8 mouse cellular contexts compared by ENCODE assay signal in the genomic region with DNA sequence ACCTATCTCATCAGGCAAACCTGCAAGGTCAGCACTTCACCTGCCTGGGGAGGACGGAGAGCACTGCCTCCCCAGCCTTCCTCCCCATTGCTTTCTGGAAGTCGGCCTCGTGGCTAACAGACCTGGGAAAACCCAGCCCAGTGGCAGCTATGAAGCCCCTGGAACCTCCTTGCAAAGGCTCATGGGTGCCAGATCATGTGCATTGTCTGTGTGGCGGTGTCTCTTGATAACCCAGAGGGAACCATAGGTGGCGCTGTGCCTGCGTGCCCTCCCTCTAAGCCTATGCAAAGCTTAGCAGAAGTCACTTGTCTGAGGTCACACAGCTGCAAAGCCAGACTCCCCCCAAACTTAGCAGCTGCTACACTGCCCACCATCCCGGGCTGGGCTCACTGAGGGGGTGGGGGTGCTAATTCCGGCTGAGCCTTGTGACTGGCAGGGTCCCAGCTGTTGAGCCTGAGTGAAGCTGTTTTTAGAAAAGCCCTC. TPM values are rescaled to one million over a fixed set of nuclear protein-coding genes. Genes with fewer than 3 reads are reported as not detected.
A peak's percentile ranks its signal among the peaks of the same experiment; 100 is the strongest.
DNase-seq lines count a peak whose midpoint lies in the region; ATAC-seq and TF ChIP-seq lines count a peak whose summit lies in the region.

No protein-coding gene starts in this region.

- no peak overlapping the region for H3K27ac ChIP-seq in hindbrain, postnatal 0 days
- peak overlapping the region; percentile 90; the same call in 1 of the 2 replicates for H3K27ac ChIP-seq in left cerebral cortex, adult 2 months

- intact Hi-C loops in left cerebral cortex, adult 2 months (cut with DNase I), result loop anchor here (1.0 kb wide), 1 partner anchor 42 kb away; no protein-coding TSS in a partner anchor

- no peaks in the 10 kb centered on the region for H3K27me3 ChIP-seq in hindbrain, postnatal 0 days (ENCODE audit: insufficient read depth, low read length)

- peak; percentile 79 for TF ChIP-seq CTCF in hindbrain, postnatal 0 days (IDR thresholded peaks at IDR 0.05; ENCODE audit: low read depth)
- peak; percentile 73 for TF ChIP-seq CTCF in left cerebral cortex, adult 2 months (IDR thresholded peaks at IDR 0.05)

- WGBS in hindbrain, postnatal 0 days, result 15% methylated on average over 8 of the region's 8 CpGs

- H3K4me1 ChIP-seq in hindbrain, postnatal 0 days (ENCODE audit: insufficient read depth, low read length), result peaks cover 10% of the 10 kb centered on the region

- no peak overlapping the region for H3K4me2 ChIP-seq in hindbrain, postnatal 0 days (ENCODE audit: low read depth, low read length)

- peak; percentile 62 for ATAC-seq in hindbrain, postnatal 0 days

- no peak overlapping the region for H3K9ac ChIP-seq in hindbrain, postnatal 0 days (replicated peaks; ENCODE audit: low read length)

- no peaks in the 10 kb centered on the region for H3K36me3 ChIP-seq in hindbrain, postnatal 0 days (ENCODE audit: insufficient read depth, low read length)

- no peak overlapping the region for H3K4me3 ChIP-seq in hindbrain, postnatal 0 days (ENCODE audit: low read length)
- H3K4me3 ChIP-seq in left cerebral cortex, adult 2 months, result no peak overlapping the region

- DNase-seq in MEL-GATA-1-ER (ENCODE audit: extremely low read depth, low read depth), result peak; percentile 99
- DNase-seq in c-Kit-positive CD71-positive TER-119-positive erythroid progenitor cells, embryonic 14.5 days (ENCODE audit: low spot score), result peak; percentile 59
- DNase-seq in gastrocnemius, adult 18-20 months (ENCODE audit: low spot score), result peak; percentile 87
- peak; percentile 79 for DNase-seq in hindbrain, postnatal 0 days (ENCODE audit: low spot score)
- peak; percentile 53 to 61 for DNase-seq in left cerebral cortex, adult 2 months (ENCODE audit: extremely low spot score in 1 of 2, low spot score in 2 of 2)
- peak; percentile 86 to 87 for DNase-seq in lung, postnatal 4 days
- DNase-seq in right cerebral cortex, postnatal 14 days, result peak; percentile 76
- DNase-seq in urinary bladder, adult 18-20 months (ENCODE audit: low spot score in 2 of 2), result no peak

- H3K9me3 ChIP-seq in hindbrain, postnatal 0 days (ENCODE audit: low read length), result no peaks in the 10 kb centered on the region

RNA-seq across cellular contexts. Expression of a gene that starts 1.9 kb away (rescaled TPM):
- 1,000 to 10,000 TPM in 1 of 2 experiments, 100 to 1,000 TPM in 1; 975 to 1,075 TPM for total RNA-seq in gastrocnemius, adult 18-20 months (2021)
- 2.6 and 7.5 TPM in 2 replicates for total RNA-seq in hindbrain, postnatal 0 days (2014; rRNA removed)
- polyA plus RNA-seq in hindbrain, postnatal 0 days (2015; fragmentation: Nextera tagmentation; extraction: Ambion mirVana), result 8.4 and 9.2 TPM in 2 replicates
- 10 to 100 TPM; 16.2 to 16.5 TPM for total RNA-seq in left cerebral cortex, adult 2 months (2021)

RNA-seq across cellular contexts. Expression of a gene that starts 26.5 kb away (rescaled TPM):
- total RNA-seq in gastrocnemius, adult 18-20 months (2021), result 10 to 100 TPM; 21.6 to 22.7 TPM
- 24.1 and 34.8 TPM in 2 replicates for total RNA-seq in hindbrain, postnatal 0 days (2014; rRNA removed)
- polyA plus RNA-seq in hindbrain, postnatal 0 days (2015; fragmentation: Nextera tagmentation; extraction: Ambion mirVana), result 59.3 and 62.2 TPM in 2 replicates
- 10 to 100 TPM; 19.7 to 21.5 TPM for total RNA-seq in left cerebral cortex, adult 2 months (2021)

RNA-seq across cellular contexts. Expression of a gene that starts 29.4 kb away (rescaled TPM):
- total RNA-seq in gastrocnemius, adult 18-20 months (2021), result 10 to 100 TPM in 1 of 2 experiments, 1 to 10 TPM in 1; 7.7 to 11.0 TPM
- total RNA-seq in hindbrain, postnatal 0 days (2014; rRNA removed), result 5.9 and 6.3 TPM in 2 replicates
- polyA plus RNA-seq in hindbrain, postnatal 0 days (2015; fragmentation: Nextera tagmentation; extraction: Ambion mirVana), result 0.96 and 1.4 TPM in 2 replicates
- total RNA-seq in left cerebral cortex, adult 2 months (2021), result 100 to 1,000 TPM; 131 to 151 TPM

RNA-seq across cellular contexts. Expression of a gene that starts 56.7 kb away (rescaled TPM):
- total RNA-seq in gastrocnemius, adult 18-20 months (2021), result 10 to 100 TPM; 44.7 to 49.5 TPM
- 179 and 197 TPM in 2 replicates for total RNA-seq in hindbrain, postnatal 0 days (2014; rRNA removed)
- 90.8 and 97.4 TPM in 2 replicates for polyA plus RNA-seq in hindbrain, postnatal 0 days (2015; fragmentation: Nextera tagmentation; extraction: Ambion mirVana)
- total RNA-seq in left cerebral cortex, adult 2 months (2021), result 100 to 1,000 TPM; 144 to 157 TPM

Comparison
In these comparisons a context has a peak if more than half of its experiments do, and no peak if none do; other contexts are left out.
1. DNase-seq: peak in MEL-GATA-1-ER (single experiment), c-Kit-positive CD71-positive TER-119-positive erythroid progenitor cells, embryonic 14.5 days (single experiment), gastrocnemius, adult 18-20 months (single experiment), hindbrain, postnatal 0 days (single experiment), left cerebral cortex, adult 2 months (2 of 2), lung, postnatal 4 days (2 of 2) and right cerebral cortex, postnatal 14 days (single experiment); none in urinary bladder, adult 18-20 months (0 of 2).
2. RNA of a gene that starts 1.9 kb away (total RNA-seq): 975 to 1,075 TPM in gastrocnemius, adult 18-20 months; 16.2 to 16.5 TPM in left cerebral cortex, adult 2 months and 2.6 to 7.5 TPM in hindbrain, postnatal 0 days; every median in the first group is over 10 times any median in the second.
3. RNA of a gene that starts 29.4 kb away (total RNA-seq): 131 to 151 TPM in left cerebral cortex, adult 2 months; 7.7 to 11.0 TPM in gastrocnemius, adult 18-20 months and 5.9 to 6.3 TPM in hindbrain, postnatal 0 days; every median in the first group is over 10 times any median in the second.